Mouse (Mus musculus): ENCODE results near the gene Leng9.

DNA sequence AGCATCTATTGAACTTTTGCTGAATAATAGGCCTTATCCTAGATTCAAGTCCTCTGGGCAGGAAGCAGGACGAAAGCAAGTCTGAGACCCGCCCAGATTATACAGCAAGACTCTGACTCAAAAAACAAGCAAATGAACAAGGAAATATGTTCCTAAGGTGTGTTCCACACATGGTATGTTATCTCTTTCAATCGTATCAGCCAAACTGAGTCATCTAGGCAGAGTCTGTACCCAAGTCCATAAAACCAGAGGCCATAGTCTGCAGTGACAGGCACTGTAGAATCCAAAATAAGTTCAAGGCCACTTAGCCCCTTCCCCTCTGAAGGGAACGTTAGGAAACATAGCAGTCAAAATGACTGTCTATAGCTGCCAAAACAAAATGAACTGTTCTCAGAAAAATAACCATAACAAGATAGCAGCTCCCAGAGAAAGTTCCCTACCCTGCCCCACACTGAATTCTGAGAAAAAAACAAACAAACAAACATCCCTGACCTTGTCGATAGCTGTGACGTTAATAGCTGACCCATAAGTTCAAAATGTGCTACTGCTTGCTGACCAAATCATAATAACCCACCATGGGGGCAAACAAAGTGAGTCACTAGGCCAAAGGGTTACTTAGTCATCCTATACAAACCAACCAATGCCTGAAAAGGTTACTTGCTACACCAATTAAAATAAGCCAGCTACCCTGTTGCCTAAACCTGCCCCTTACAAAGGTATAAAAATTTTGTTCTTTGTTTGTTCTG, 20.2 kb upstream of the Leng9 start:
- TF ChIP-seq CTCF (IDR thresholded peaks at IDR 0.05; ENCODE audit: low read depth, low read length) (no peak), POLR2A (IDR thresholded peaks at IDR 0.05; ENCODE audit: extremely low read depth, insufficient read depth, low read length) (no peak)

All from liver, adult 2 months (tissue).